Mouse (Mus musculus): ENCODE results near the gene Adprhl2. TPM values are rescaled to one million over a fixed set of nuclear protein-coding genes. Genes with fewer than 3 reads are reported as not detected.

Gene Adprhl2
- 59.1 and 70.0 TPM in 2 replicates for polyA plus RNA-seq (2012; rRNA removed)

GRCm38 (mm10) chr4:126321111-126321853, at the start of gene Adprhl2:
Gene Adprhl2, minus strand, starts transcription at chr4:126321703.

GRCm38 (mm10) chr4:126325281-126325861, 3.9 kb upstream of the Adprhl2 start, which contains the start of gene Tekt2:
Gene Tekt2, minus strand, starts transcription at chr4:126325688.

GRCm38 (mm10) chr4:126286492-126286891, 35.0 kb downstream of the Adprhl2 start, which contains the start of gene Col8a2:
Gene Col8a2, plus strand, starts transcription at chr4:126286793.

Other genes with a start within 250 kb of the Adprhl2 start
- gene Lsm10, start 225.1 kb downstream of the Adprhl2 start, polyA plus RNA-seq (2012; rRNA removed) = 28.7 and 37.4 TPM in 2 replicates
- 28.2 and 29.0 TPM in 2 replicates for gene Stk40, start 217.7 kb downstream of the Adprhl2 start, polyA plus RNA-seq (2012; rRNA removed)
- 36.8 and 51.1 TPM in 2 replicates for gene Eva1b, start 174.0 kb downstream of the Adprhl2 start, polyA plus RNA-seq (2012; rRNA removed)
- 1.6 and 2.6 TPM in 2 replicates for gene Sh3d21, start 158.2 kb downstream of the Adprhl2 start, polyA plus RNA-seq (2012; rRNA removed)
- 199 and 213 TPM in 2 replicates for gene Thrap3, start 118.9 kb downstream of the Adprhl2 start, polyA plus RNA-seq (2012; rRNA removed)
- gene Map7d1, start 65.4 kb downstream of the Adprhl2 start, polyA plus RNA-seq (2012; rRNA removed) = 143 and 628 TPM in 2 replicates
- 101 and 109 TPM in 2 replicates for gene Trappc3, start 59.4 kb downstream of the Adprhl2 start, polyA plus RNA-seq (2012; rRNA removed)
- 9.4 and 11.5 TPM in 2 replicates for gene Col8a2, start 34.9 kb downstream of the Adprhl2 start, polyA plus RNA-seq (2012; rRNA removed)
- 6.9 and 7.2 TPM in 2 replicates for gene Tekt2, start 4.0 kb upstream of the Adprhl2 start, polyA plus RNA-seq (2012; rRNA removed)
- gene Ago3, start 107.9 kb upstream of the Adprhl2 start, polyA plus RNA-seq (2012; rRNA removed) = 6.2 and 6.3 TPM in 2 replicates
- gene Ago1, start 146.9 kb upstream of the Adprhl2 start, polyA plus RNA-seq (2012; rRNA removed) = 74.1 and 75.5 TPM in 2 replicates
- 3.8 and 4.2 TPM in 2 replicates for gene Ago4, start 211.8 kb upstream of the Adprhl2 start, polyA plus RNA-seq (2012; rRNA removed)
- gene Clspn, start 235.2 kb upstream of the Adprhl2 start, polyA plus RNA-seq (2012; rRNA removed) = 42.0 and 109 TPM in 2 replicates

Measured in central nervous system, embryonic 11.5 days (tissue).